Mouse (Mus musculus) cortical plate, adult 2 months (tissue): Measurements from ENCODE around the gene Tnrc18.

Source experiments
- CTCF ChIP-seq: fragments of 200-500 bp; IDR thresholded peaks from 2 replicates; pipeline ENCODE4 v1.5.1; 2011; ENCODE audit warnings: mild to moderate bottlenecking, control low read depth, low read length; ENCODE audit not compliant: insufficient read depth; ENCODE audit errors: extremely low read depth
- POLR2A ChIP-seq: fragments of 200-500 bp; IDR thresholded peaks from 2 replicates; pipeline ENCODE4 v1.6.1; 2011; ENCODE audit warnings: mild to moderate bottlenecking, low read length, control low read depth; ENCODE audit not compliant: insufficient read depth; ENCODE audit errors: extremely low read depth

- TF ChIP-seq POLR2A (no peak), CTCF (no peak)
These were observed 122.7 kb downstream of the Tnrc18 start for GRCm38 (mm10) chr5:142694627-142695340.
